Mouse (Mus musculus): ENCODE data around the gene Usp17la.
"Not testable (repeated sequence)": the region's sequence is repeated elsewhere in the genome, so short reads cannot be mapped to it uniquely, and the experiment has no call there.

DNA sequence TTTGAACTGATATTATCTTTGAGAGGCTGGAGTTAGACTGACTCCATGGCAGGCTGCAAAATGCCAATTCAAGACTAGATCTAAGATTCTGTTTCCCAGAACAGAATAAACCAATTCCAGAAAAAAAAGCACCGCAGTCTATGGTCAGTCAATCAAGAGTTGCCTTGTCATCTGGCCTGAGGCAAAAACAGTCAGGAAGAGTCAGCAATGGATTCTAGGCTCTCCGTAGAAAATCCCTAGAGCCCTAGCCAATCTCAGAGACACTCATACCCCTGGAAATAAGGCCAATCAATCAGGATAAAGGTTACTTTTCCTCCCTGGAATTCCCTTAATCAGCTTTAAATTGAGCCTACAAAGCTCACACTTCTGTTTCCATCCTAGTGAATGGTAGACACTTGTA, 5.3 kb upstream of the Usp17la start:
- TF ChIP-seq POLR2A (IDR thresholded peaks at IDR 0.05; ENCODE audit: low read depth, low read length); CTCF (IDR thresholded peaks at IDR 0.05; ENCODE audit: extremely low read depth, insufficient read depth, insufficient read length, insufficient replicate concordance): not testable (repeated sequence)

Measured in spleen, adult 2 months (tissue).